Mouse (Mus musculus): ENCODE measurements around the gene Olfm2. TPM values are rescaled to one million over a fixed set of nuclear protein-coding genes. Genes with fewer than 3 reads are reported as not detected.

Olfm2 gene
- 3.7 and 4.1 TPM in 2 replicates for polyA plus RNA-seq (2015; fragmentation: Nextera tagmentation; extraction: Ambion mirVana)

GRCm38 (mm10) chr9:20746017-20746660 lies at the start of gene Olfm2:
Olfm2 (minus strand) TSS chr9:20746349.
- Histone ChIP-seq H3K27ac (ENCODE audit: low read depth, low read length) (no peak within 1 kb of the TSS), H3K4me2 (replicated peaks; ENCODE audit: low read depth) (peak within 1 kb of the TSS; percentile 70), H3K27me3 (replicated peaks; ENCODE audit: control insufficient read depth, insufficient read depth, low read length) (peaks cover 38% of the 10 kb centered on the region), H3K4me1 (replicated peaks; ENCODE audit: control insufficient read depth, insufficient read depth, low read length) (no peaks in the 10 kb centered on the region), H3K9ac (ENCODE audit: low read depth, low read length) (peak within 1 kb of the TSS; percentile 26; the same call in 1 of the 2 replicates), H3K9me3 (ENCODE audit: control insufficient read depth) (no peaks in the 10 kb centered on the region), H3K4me3 (ENCODE audit: low read depth, low read length) (peak within 1 kb of the TSS; percentile 36), H3K36me3 (ENCODE audit: control insufficient read depth, insufficient read depth) (no peaks in the 10 kb centered on the region)
- WGBS: under 1% methylated on average over 38 of the region's 50 CpGs
- no peak for TF ChIP-seq CTCF (IDR thresholded peaks at IDR 0.05; ENCODE audit: low read depth)
- peak; percentile 20; the same call in 1 of the 2 replicates for ATAC-seq

DNA sequence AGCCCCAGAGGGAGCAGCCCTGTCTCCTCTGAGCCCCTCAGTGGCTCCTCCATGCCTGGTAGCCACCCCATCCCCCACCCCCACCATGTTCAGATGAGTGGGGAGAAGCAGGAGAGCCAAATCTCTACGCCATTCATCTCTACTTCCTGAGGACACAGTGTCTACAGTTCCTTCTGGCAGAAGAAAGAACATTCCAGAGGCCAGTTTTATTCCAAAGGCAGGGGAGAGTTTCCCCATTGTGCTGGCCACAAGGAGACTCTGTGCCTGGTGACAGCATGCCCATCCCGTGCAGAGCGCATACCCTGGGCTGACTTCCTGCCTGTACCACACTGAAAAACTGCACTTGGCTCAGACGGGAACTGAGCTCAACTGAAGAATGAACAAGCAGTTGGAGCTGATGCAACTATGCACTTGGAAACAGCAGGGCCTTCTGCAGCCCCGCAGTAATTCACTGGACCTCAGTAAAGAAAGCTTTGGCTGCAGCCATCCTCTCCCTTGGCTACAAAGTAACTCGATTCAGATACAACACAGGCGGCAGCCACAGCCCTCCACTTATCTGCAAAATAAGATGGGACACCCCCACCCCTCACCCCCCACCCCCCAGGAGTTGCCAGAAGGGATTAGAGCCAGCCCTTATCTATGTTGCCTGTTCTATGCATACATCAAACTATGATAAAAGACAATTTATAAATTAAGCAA lies 48.1 kb upstream of the Olfm2 start:
- TF ChIP-seq CTCF (IDR thresholded peaks at IDR 0.05; ENCODE audit: low read depth): no peak
- no peaks in the 10 kb centered on the region for H3K36me3 ChIP-seq (ENCODE audit: control insufficient read depth, insufficient read depth)
- no peaks in the 10 kb centered on the region for H3K4me1 ChIP-seq (replicated peaks; ENCODE audit: control insufficient read depth, insufficient read depth, low read length)
- no peaks in the 10 kb centered on the region for H3K9me3 ChIP-seq (ENCODE audit: control insufficient read depth)
- H3K27ac ChIP-seq (ENCODE audit: low read depth, low read length): no peak overlapping the region
- no peaks in the 10 kb centered on the region for H3K27me3 ChIP-seq (replicated peaks; ENCODE audit: control insufficient read depth, insufficient read depth, low read length)
- H3K9ac ChIP-seq (ENCODE audit: low read depth, low read length): no peak overlapping the region
- no peak for ATAC-seq
- H3K4me3 ChIP-seq (ENCODE audit: low read depth, low read length): no peak overlapping the region
- 24% methylated on average over 7 of the region's 7 CpGs for WGBS
- 0 out of 2 replicates have a peak overlapping the region, but pooled peaks have one; percentile 9 for H3K4me2 ChIP-seq (replicated peaks; ENCODE audit: low read depth)

- Histone ChIP-seq H3K4me2 (replicated peaks; ENCODE audit: low read depth) (no peak overlapping the region), H3K27me3 (replicated peaks; ENCODE audit: control insufficient read depth, insufficient read depth, low read length) (no peaks in the 10 kb centered on the region), H3K9me3 (ENCODE audit: control insufficient read depth) (no peaks in the 10 kb centered on the region), H3K4me3 (ENCODE audit: low read depth, low read length) (no peak overlapping the region), H3K27ac (ENCODE audit: low read depth, low read length) (no peak overlapping the region), H3K4me1 (replicated peaks; ENCODE audit: control insufficient read depth, insufficient read depth, low read length) (no peaks in the 10 kb centered on the region), H3K9ac (ENCODE audit: low read depth, low read length) (no peak overlapping the region), H3K36me3 (ENCODE audit: control insufficient read depth, insufficient read depth) (no peaks in the 10 kb centered on the region)
- ATAC-seq: no peak
- 65% methylated on average over 3 of the region's 3 CpGs for WGBS
- TF ChIP-seq CTCF (IDR thresholded peaks at IDR 0.05; ENCODE audit: low read depth): no peak
Observed at GRCm38 (mm10) chr9:20790345-20790744, 44.2 kb upstream of the Olfm2 start.

- Histone ChIP-seq H3K4me3 (ENCODE audit: low read depth, low read length) (no peak overlapping the region), H3K9me3 (ENCODE audit: control insufficient read depth) (no peaks in the 10 kb centered on the region), H3K4me1 (replicated peaks; ENCODE audit: control insufficient read depth, insufficient read depth, low read length) (no peaks in the 10 kb centered on the region), H3K27ac (ENCODE audit: low read depth, low read length) (no peak overlapping the region), H3K36me3 (ENCODE audit: control insufficient read depth, insufficient read depth) (no peaks in the 10 kb centered on the region), H3K27me3 (replicated peaks; ENCODE audit: control insufficient read depth, insufficient read depth, low read length) (no peaks in the 10 kb centered on the region), H3K9ac (ENCODE audit: low read depth, low read length) (no peak overlapping the region), H3K4me2 (replicated peaks; ENCODE audit: low read depth) (no peak overlapping the region)
- WGBS: 71% methylated on average over 4 of the region's 4 CpGs
- no peak for TF ChIP-seq CTCF (IDR thresholded peaks at IDR 0.05; ENCODE audit: low read depth)
- no peak for ATAC-seq
Observed at GRCm38 (mm10) chr9:20789651-20790050, 43.5 kb upstream of the Olfm2 start.

- no peak overlapping the region for H3K9ac ChIP-seq (ENCODE audit: low read depth, low read length)
- H3K36me3 ChIP-seq (ENCODE audit: control insufficient read depth, insufficient read depth): no peaks in the 10 kb centered on the region
- TF ChIP-seq CTCF (IDR thresholded peaks at IDR 0.05; ENCODE audit: low read depth): 0 out of 2 replicates have a peak, but pooled peaks have one; percentile 5
- no peak overlapping the region for H3K4me2 ChIP-seq (replicated peaks; ENCODE audit: low read depth)
- 74% methylated on average over 8 of the region's 8 CpGs for WGBS
- H3K9me3 ChIP-seq (ENCODE audit: control insufficient read depth): no peaks in the 10 kb centered on the region
- ATAC-seq: no peak
- H3K4me3 ChIP-seq (ENCODE audit: low read depth, low read length): no peak overlapping the region
- H3K4me1 ChIP-seq (replicated peaks; ENCODE audit: control insufficient read depth, insufficient read depth, low read length): no peaks in the 10 kb centered on the region
- no peaks in the 10 kb centered on the region for H3K27me3 ChIP-seq (replicated peaks; ENCODE audit: control insufficient read depth, insufficient read depth, low read length)
- no peak overlapping the region for H3K27ac ChIP-seq (ENCODE audit: low read depth, low read length)
Observed at GRCm38 (mm10) chr9:20787992-20788391, 41.8 kb upstream of the Olfm2 start.

- no peaks in the 10 kb centered on the region for H3K4me1 ChIP-seq (replicated peaks; ENCODE audit: control insufficient read depth, insufficient read depth, low read length)
- 75% methylated on average over 6 of the region's 6 CpGs for WGBS
- no peak overlapping the region for H3K4me2 ChIP-seq (replicated peaks; ENCODE audit: low read depth)
- H3K36me3 ChIP-seq (ENCODE audit: control insufficient read depth, insufficient read depth): no peaks in the 10 kb centered on the region
- no peak for ATAC-seq
- no peaks in the 10 kb centered on the region for H3K9me3 ChIP-seq (ENCODE audit: control insufficient read depth)
- TF ChIP-seq CTCF (IDR thresholded peaks at IDR 0.05; ENCODE audit: low read depth): no peak
- H3K9ac ChIP-seq (ENCODE audit: low read depth, low read length): no peak overlapping the region
- no peaks in the 10 kb centered on the region for H3K27me3 ChIP-seq (replicated peaks; ENCODE audit: control insufficient read depth, insufficient read depth, low read length)
- no peak overlapping the region for H3K4me3 ChIP-seq (ENCODE audit: low read depth, low read length)
- no peak overlapping the region for H3K27ac ChIP-seq (ENCODE audit: low read depth, low read length)
Observed at GRCm38 (mm10) chr9:20785055-20785454, 38.9 kb upstream of the Olfm2 start.

Data from intestine, postnatal 0 days (tissue).